Mouse (Mus musculus) adrenal gland, adult 18-20 months (tissue): ENCODE measurements around the gene Zfp638. TPM values are rescaled to one million over a fixed set of nuclear protein-coding genes. Genes with fewer than 3 reads are reported as not detected.

Source experiments
- DNase-seq, 2 experiments: peaks; one replicate each; pipeline ENCODE4 v3.0.0; 2021 to 2022; ENCODE audit warnings: low spot score in 2 of 2
- total RNA-seq, 2 experiments: library from RNA; stranded (reverse); gene quantifications; 1 replicate in 1 of 2; 2 replicates in 1 of 2; pipeline ENCODE4 v1.2.3; 2021

Zfp638 gene
- total RNA-seq, 2 experiments from 2014 or later, result 91.0 to 95.9 TPM

- DNase-seq, result no peak
These were observed 21.9 kb downstream of the Zfp638 start for GRCm38 (mm10) chr6:83888802-83889201.

- DNase-seq, result no peak
These were observed 23.5 kb downstream of the Zfp638 start for GRCm38 (mm10) chr6:83890281-83891015.

- DNase-seq, result no peak
These were observed 24.3 kb downstream of the Zfp638 start for GRCm38 (mm10) chr6:83891251-83891650.

- DNase-seq, result no peak
These were observed 24.8 kb downstream of the Zfp638 start for GRCm38 (mm10) chr6:83891687-83892086.

GRCm38 (mm10) chr6:83893086-83893485, 26.2 kb downstream of the Zfp638 start:
- no peak for DNase-seq

GRCm38 (mm10) chr6:83893584-83893983, 26.7 kb downstream of the Zfp638 start:
- DNase-seq, result no peak

GRCm38 (mm10) chr6:83899142-83899541, 32.2 kb downstream of the Zfp638 start:
- DNase-seq, result no peak

- no peak for DNase-seq
These were observed 38.4 kb downstream of the Zfp638 start for GRCm38 (mm10) chr6:83905276-83905675.

- DNase-seq, result no peak
These were observed 39.8 kb downstream of the Zfp638 start for GRCm38 (mm10) chr6:83906659-83907058.

- no peak for DNase-seq
These were observed 41.5 kb downstream of the Zfp638 start for GRCm38 (mm10) chr6:83908386-83908785.

GRCm38 (mm10) chr6:83913710-83914109, 46.8 kb downstream of the Zfp638 start:
- DNase-seq, result no peak

- DNase-seq, result peak; percentile 100
These were observed 47.3 kb downstream of the Zfp638 start for GRCm38 (mm10) chr6:83914183-83914719.

- DNase-seq, result no peak
These were observed 47.9 kb downstream of the Zfp638 start for GRCm38 (mm10) chr6:83914720-83915271.

- DNase-seq, result peak in 1 of 2 experiments; percentile 23
These were observed 60.5 kb downstream of the Zfp638 start for GRCm38 (mm10) chr6:83927418-83927817.

- no peak for DNase-seq
These were observed 61.3 kb downstream of the Zfp638 start for GRCm38 (mm10) chr6:83928225-83928624.

GRCm38 (mm10) chr6:83939492-83939891, 72.6 kb downstream of the Zfp638 start:
- DNase-seq, result no peak

- DNase-seq, result no peak
These were observed 75.9 kb downstream of the Zfp638 start for GRCm38 (mm10) chr6:83942806-83943205.

GRCm38 (mm10) chr6:83953603-83954002, 86.7 kb downstream of the Zfp638 start:
- DNase-seq, result no peak

GRCm38 (mm10) chr6:83987642-83988041, 120.7 kb downstream of the Zfp638 start:
- DNase-seq, result no peak

GRCm38 (mm10) chr6:84002716-84003115, 135.8 kb downstream of the Zfp638 start:
- DNase-seq, result no peak

GRCm38 (mm10) chr6:84004295-84004694, 137.4 kb downstream of the Zfp638 start:
- no peak for DNase-seq

- DNase-seq, result peak in 1 of 2 experiments; percentile 39
These were observed 141.7 kb downstream of the Zfp638 start, which contains the start of gene Dysf for GRCm38 (mm10) chr6:84008363-84009171. Dysf (plus strand) TSS chr6:84008590.
